Mouse (Mus musculus): ENCODE results near the gene Nkx1-2. TPM values are rescaled to one million over a fixed set of nuclear protein-coding genes. Genes with fewer than 3 reads are reported as not detected.
A peak's percentile ranks its signal among the peaks of the same experiment; 100 is the strongest.

Nkx1-2 gene
- polyA plus RNA-seq, 1 experiment from 2014 or later = 0.32 TPM

GRCm38 (mm10) chr7:132576116-132576650 is 23.3 kb downstream of the Nkx1-2 start, which contains the start of gene Oat:
Oat (minus strand) TSS chr7:132576398.
- Histone ChIP-seq H3K9ac (replicated peaks; ENCODE audit: low read depth, low read length) (peak within 1 kb of the TSS; percentile 65), H3K4me3 (ENCODE audit: low read depth, low read length) (peak within 1 kb of the TSS; percentile 56), H3K27me3 (ENCODE audit: control insufficient read depth, insufficient read depth, low read length) (no peaks in the 10 kb centered on the region), H3K4me1 (ENCODE audit: control insufficient read depth, insufficient read depth, low read length) (no peaks in the 10 kb centered on the region), H3K27ac (ENCODE audit: low read depth, low read length) (peak within 1 kb of the TSS; percentile 86), H3K36me3 (ENCODE audit: control insufficient read depth, insufficient read depth, low read length) (no peaks in the 10 kb centered on the region), H3K9me3 (ENCODE audit: control insufficient read depth, low read length) (no peaks in the 10 kb centered on the region), H3K4me2 (ENCODE audit: low read depth, low read length) (peak within 1 kb of the TSS; percentile 72)
- ATAC-seq (ENCODE audit: low read depth) = peak; percentile 97
- WGBS = under 1% methylated on average over 42 of the region's 49 CpGs

GRCm38 (mm10) chr7:132575623-132576022 is 23.8 kb downstream of the Nkx1-2 start:
- Histone ChIP-seq H3K4me3 (ENCODE audit: low read depth, low read length) (peak overlapping the region; percentile 56), H3K27ac (ENCODE audit: low read depth, low read length) (peak overlapping the region; percentile 86), H3K27me3 (ENCODE audit: control insufficient read depth, insufficient read depth, low read length) (no peaks in the 10 kb centered on the region), H3K4me2 (ENCODE audit: low read depth, low read length) (peak overlapping the region; percentile 72), H3K9me3 (ENCODE audit: control insufficient read depth, low read length) (no peaks in the 10 kb centered on the region), H3K4me1 (ENCODE audit: control insufficient read depth, insufficient read depth, low read length) (no peaks in the 10 kb centered on the region), H3K36me3 (ENCODE audit: control insufficient read depth, insufficient read depth, low read length) (no peaks in the 10 kb centered on the region), H3K9ac (replicated peaks; ENCODE audit: low read depth, low read length) (peak overlapping the region; percentile 65)
- under 1% methylated on average over 9 of the region's 13 CpGs for WGBS
- peak; percentile 93 for ATAC-seq (ENCODE audit: low read depth)

GRCm38 (mm10) chr7:132574646-132575045 is 24.8 kb downstream of the Nkx1-2 start:
- Histone ChIP-seq H3K4me2 (ENCODE audit: low read depth, low read length) (no peak overlapping the region), H3K9ac (replicated peaks; ENCODE audit: low read depth, low read length) (no peak overlapping the region), H3K4me3 (ENCODE audit: low read depth, low read length) (no peak overlapping the region), H3K27me3 (ENCODE audit: control insufficient read depth, insufficient read depth, low read length) (no peaks in the 10 kb centered on the region), H3K27ac (ENCODE audit: low read depth, low read length) (no peak overlapping the region), H3K9me3 (ENCODE audit: control insufficient read depth, low read length) (no peaks in the 10 kb centered on the region), H3K36me3 (ENCODE audit: control insufficient read depth, insufficient read depth, low read length) (no peaks in the 10 kb centered on the region), H3K4me1 (ENCODE audit: control insufficient read depth, insufficient read depth, low read length) (no peaks in the 10 kb centered on the region)
- ATAC-seq (ENCODE audit: low read depth) = no peak
- WGBS = 91% methylated on average over 5 of the region's 5 CpGs

- Histone ChIP-seq H3K9ac (replicated peaks; ENCODE audit: low read depth, low read length) (no peak overlapping the region), H3K4me2 (ENCODE audit: low read depth, low read length) (no peak overlapping the region), H3K4me1 (ENCODE audit: control insufficient read depth, insufficient read depth, low read length) (no peaks in the 10 kb centered on the region), H3K27me3 (ENCODE audit: control insufficient read depth, insufficient read depth, low read length) (no peaks in the 10 kb centered on the region), H3K27ac (ENCODE audit: low read depth, low read length) (no peak overlapping the region; the same call in 1 of the 2 replicates), H3K9me3 (ENCODE audit: control insufficient read depth, low read length) (no peaks in the 10 kb centered on the region), H3K36me3 (ENCODE audit: control insufficient read depth, insufficient read depth, low read length) (no peaks in the 10 kb centered on the region), H3K4me3 (ENCODE audit: low read depth, low read length) (no peak overlapping the region)
- ATAC-seq (ENCODE audit: low read depth) = no peak
- 41% methylated on average over 6 of the region's 6 CpGs for WGBS
Observed at GRCm38 (mm10) chr7:132573205-132573604, 26.2 kb downstream of the Nkx1-2 start.

GRCm38 (mm10) chr7:132572738-132573137 is 26.7 kb downstream of the Nkx1-2 start:
- ATAC-seq (ENCODE audit: low read depth) = no peak
- H3K4me2 ChIP-seq (ENCODE audit: low read depth, low read length) = no peak overlapping the region

GRCm38 (mm10) chr7:132571481-132571880 is 28.0 kb downstream of the Nkx1-2 start:
- WGBS = 84% methylated on average over 8 of the region's 8 CpGs
- H3K9me3 ChIP-seq (ENCODE audit: control insufficient read depth, low read length) = no peaks in the 10 kb centered on the region
- no peak overlapping the region for H3K27ac ChIP-seq (ENCODE audit: low read depth, low read length)
- no peak for ATAC-seq (ENCODE audit: low read depth)
- H3K4me2 ChIP-seq (ENCODE audit: low read depth, low read length) = no peak overlapping the region
- H3K27me3 ChIP-seq (ENCODE audit: control insufficient read depth, insufficient read depth, low read length) = no peaks in the 10 kb centered on the region
- no peaks in the 10 kb centered on the region for H3K4me1 ChIP-seq (ENCODE audit: control insufficient read depth, insufficient read depth, low read length)
- no peaks in the 10 kb centered on the region for H3K36me3 ChIP-seq (ENCODE audit: control insufficient read depth, insufficient read depth, low read length)
- H3K9ac ChIP-seq (replicated peaks; ENCODE audit: low read depth, low read length) = no peak overlapping the region
- H3K4me3 ChIP-seq (ENCODE audit: low read depth, low read length) = no peak overlapping the region

More at GRCm38 (mm10) chr7:132572738-132573137, 26.7 kb downstream of the Nkx1-2 start:
- 81% methylated on average over 3 of the region's 3 CpGs for WGBS
- H3K9me3 ChIP-seq (ENCODE audit: control insufficient read depth, low read length) = no peaks in the 10 kb centered on the region
- H3K36me3 ChIP-seq (ENCODE audit: control insufficient read depth, insufficient read depth, low read length) = no peaks in the 10 kb centered on the region
- no peaks in the 10 kb centered on the region for H3K27me3 ChIP-seq (ENCODE audit: control insufficient read depth, insufficient read depth, low read length)
- no peak overlapping the region for H3K9ac ChIP-seq (replicated peaks; ENCODE audit: low read depth, low read length)
- no peak overlapping the region; the same call in 1 of the 2 replicates for H3K27ac ChIP-seq (ENCODE audit: low read depth, low read length)
- H3K4me1 ChIP-seq (ENCODE audit: control insufficient read depth, insufficient read depth, low read length) = no peaks in the 10 kb centered on the region
- H3K4me3 ChIP-seq (ENCODE audit: low read depth, low read length) = no peak overlapping the region

GRCm38 (mm10) chr7:132570071-132570470 is 29.4 kb downstream of the Nkx1-2 start:
- Histone ChIP-seq H3K4me3 (ENCODE audit: low read depth, low read length) (no peak overlapping the region), H3K9me3 (ENCODE audit: control insufficient read depth, low read length) (no peaks in the 10 kb centered on the region), H3K4me1 (ENCODE audit: control insufficient read depth, insufficient read depth, low read length) (no peaks in the 10 kb centered on the region), H3K36me3 (ENCODE audit: control insufficient read depth, insufficient read depth, low read length) (no peaks in the 10 kb centered on the region), H3K27ac (ENCODE audit: low read depth, low read length) (no peak overlapping the region), H3K27me3 (ENCODE audit: control insufficient read depth, insufficient read depth, low read length) (no peaks in the 10 kb centered on the region), H3K4me2 (ENCODE audit: low read depth, low read length) (no peak overlapping the region), H3K9ac (replicated peaks; ENCODE audit: low read depth, low read length) (no peak overlapping the region)
- ATAC-seq (ENCODE audit: low read depth) = no peak
- WGBS = 84% methylated on average over 5 of the region's 5 CpGs

GRCm38 (mm10) chr7:132568817-132569216 is 30.6 kb downstream of the Nkx1-2 start:
- Histone ChIP-seq H3K4me2 (ENCODE audit: low read depth, low read length) (no peak overlapping the region), H3K27ac (ENCODE audit: low read depth, low read length) (no peak overlapping the region)

GRCm38 (mm10) chr7:132565831-132566230 is 33.6 kb downstream of the Nkx1-2 start:
- no peak overlapping the region for H3K4me3 ChIP-seq (ENCODE audit: low read depth, low read length)
- no peak overlapping the region for H3K9ac ChIP-seq (replicated peaks; ENCODE audit: low read depth, low read length)
- no peaks in the 10 kb centered on the region for H3K9me3 ChIP-seq (ENCODE audit: control insufficient read depth, low read length)
- ATAC-seq (ENCODE audit: low read depth) = no peak
- H3K4me2 ChIP-seq (ENCODE audit: low read depth, low read length) = no peak overlapping the region
- no peaks in the 10 kb centered on the region for H3K27me3 ChIP-seq (ENCODE audit: control insufficient read depth, insufficient read depth, low read length)
- 67% methylated on average over 1 of the region's 1 CpGs for WGBS
- peaks cover 24% of the 10 kb centered on the region for H3K36me3 ChIP-seq (ENCODE audit: control insufficient read depth, insufficient read depth, low read length)
- no peak overlapping the region for H3K27ac ChIP-seq (ENCODE audit: low read depth, low read length)
- H3K4me1 ChIP-seq (ENCODE audit: control insufficient read depth, insufficient read depth, low read length) = no peaks in the 10 kb centered on the region

More at GRCm38 (mm10) chr7:132568817-132569216, 30.6 kb downstream of the Nkx1-2 start:
- Histone ChIP-seq H3K4me1 (ENCODE audit: control insufficient read depth, insufficient read depth, low read length) (no peaks in the 10 kb centered on the region), H3K27me3 (ENCODE audit: control insufficient read depth, insufficient read depth, low read length) (no peaks in the 10 kb centered on the region), H3K9me3 (ENCODE audit: control insufficient read depth, low read length) (no peaks in the 10 kb centered on the region), H3K9ac (replicated peaks; ENCODE audit: low read depth, low read length) (no peak overlapping the region), H3K4me3 (ENCODE audit: low read depth, low read length) (no peak overlapping the region), H3K36me3 (ENCODE audit: control insufficient read depth, insufficient read depth, low read length) (0 out of 2 replicates have a peak, but pooled peaks cover 4% of the 10 kb centered on the region)
- WGBS = 82% methylated on average over 6 of the region's 6 CpGs
- ATAC-seq (ENCODE audit: low read depth) = no peak

Data from neural tube, embryonic 14.5 days (tissue).